Mouse (Mus musculus): ENCODE data around the gene Negr1. TPM values are rescaled to one million over a fixed set of nuclear protein-coding genes. Genes with fewer than 3 reads are reported as not detected.

Negr1 gene
- polyA plus RNA-seq, 1 experiment from 2014 or later, result 1.3 TPM

DNA sequence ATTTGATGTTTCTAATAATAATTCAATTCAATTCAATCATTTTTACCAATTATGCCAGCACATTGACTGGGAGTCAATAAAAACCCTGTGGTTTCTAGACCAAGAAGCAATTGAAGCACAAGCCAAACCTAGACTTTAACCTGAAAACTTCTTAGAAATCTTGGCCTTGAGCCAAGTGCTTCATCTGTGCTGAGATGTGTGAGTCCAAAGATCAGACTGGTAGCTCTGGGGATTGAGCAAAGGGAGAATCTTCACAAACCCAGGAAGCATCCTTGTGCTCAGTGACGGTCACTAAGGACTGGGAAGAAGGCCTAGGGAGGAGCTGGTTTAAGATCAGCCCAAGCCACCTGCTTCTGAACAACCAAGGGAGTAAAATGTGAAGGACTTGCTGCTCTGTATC, 322.3 kb downstream of the Negr1 start:
- Histone ChIP-seq H3K27ac (no peak overlapping the region), H3K4me3 (no peak overlapping the region), H3K4me2 (no peak overlapping the region), H3K9ac (no peak overlapping the region), H3K36me3 (no peaks in the 10 kb centered on the region), H3K4me1 (replicated peaks) (no peaks in the 10 kb centered on the region), H3K9me3 (replicated peaks) (no peaks in the 10 kb centered on the region), H3K27me3 (no peaks in the 10 kb centered on the region)
- 90% methylated on average over 1 of the region's 1 CpGs for WGBS
- ATAC-seq (replicated peaks; ENCODE audit: insufficient number of reproducible peaks, insufficient read depth, low FRiP score, low read depth), result no peak

DNA sequence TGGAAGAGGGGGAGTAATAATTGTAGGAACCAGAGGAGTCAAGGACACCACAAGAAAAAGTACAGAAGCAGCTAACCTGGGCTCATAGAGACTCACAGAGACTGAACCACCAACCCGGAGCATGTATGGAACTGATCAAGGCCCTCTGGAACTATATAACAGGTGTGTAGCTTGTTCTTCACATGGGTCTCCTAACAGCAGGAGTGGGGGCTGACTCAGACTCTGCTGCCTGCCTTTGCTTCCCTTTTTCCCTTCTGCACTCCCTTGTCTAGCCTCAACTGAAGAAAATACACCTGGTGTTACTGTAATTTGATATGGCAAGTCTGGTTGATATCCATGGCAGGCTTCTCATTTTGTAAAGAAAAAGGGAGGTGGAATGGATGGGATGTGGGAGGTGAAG, 324.1 kb downstream of the Negr1 start:
- H3K9ac ChIP-seq, result no peak overlapping the region
- no peak overlapping the region for H3K4me2 ChIP-seq
- WGBS, result 83% methylated on average over 1 of the region's 1 CpGs
- no peak overlapping the region for H3K27ac ChIP-seq
- H3K9me3 ChIP-seq (replicated peaks), result no peaks in the 10 kb centered on the region
- no peaks in the 10 kb centered on the region for H3K4me1 ChIP-seq (replicated peaks)
- H3K36me3 ChIP-seq, result no peaks in the 10 kb centered on the region
- no peak overlapping the region for H3K4me3 ChIP-seq
- no peak for ATAC-seq (replicated peaks; ENCODE audit: insufficient number of reproducible peaks, insufficient read depth, low FRiP score, low read depth)
- no peaks in the 10 kb centered on the region for H3K27me3 ChIP-seq

DNA sequence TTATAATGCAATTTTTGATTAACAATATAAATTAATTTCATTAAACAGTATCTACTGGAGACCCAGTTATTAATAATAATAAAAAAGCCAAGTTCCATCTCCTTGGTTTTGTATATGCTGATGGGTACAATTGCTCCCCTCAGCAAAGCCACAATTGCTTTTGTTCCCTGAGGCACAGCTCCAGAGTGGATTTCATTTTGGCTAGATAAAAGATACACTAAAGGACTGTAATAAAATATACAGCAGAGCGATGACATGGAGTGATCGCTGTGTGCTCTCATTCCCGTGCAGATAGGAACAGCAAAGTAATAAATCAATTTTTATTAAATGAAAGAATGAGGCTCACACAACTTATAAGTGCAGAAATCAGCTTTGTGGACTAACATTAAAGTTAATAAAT, 325.3 kb downstream of the Negr1 start:
- Histone ChIP-seq H3K27ac (no peak overlapping the region), H3K4me1 (replicated peaks) (no peaks in the 10 kb centered on the region), H3K9ac (no peak overlapping the region), H3K27me3 (no peaks in the 10 kb centered on the region), H3K4me3 (no peak overlapping the region), H3K36me3 (no peaks in the 10 kb centered on the region), H3K4me2 (no peak overlapping the region), H3K9me3 (replicated peaks) (no peaks in the 10 kb centered on the region)
- ATAC-seq (replicated peaks; ENCODE audit: insufficient number of reproducible peaks, insufficient read depth, low FRiP score, low read depth), result no peak
- 74% methylated on average over 3 of the region's 3 CpGs for WGBS

- H3K9me3 ChIP-seq (replicated peaks), result no peaks in the 10 kb centered on the region
- H3K4me2 ChIP-seq, result no peak overlapping the region
- no peak for ATAC-seq (replicated peaks; ENCODE audit: insufficient number of reproducible peaks, insufficient read depth, low FRiP score, low read depth)
- WGBS, result 56% methylated on average over 4 of the region's 4 CpGs
- no peaks in the 10 kb centered on the region for H3K36me3 ChIP-seq
- 0 out of 2 replicates have a peak, but pooled peaks cover 3% of the 10 kb centered on the region for H3K4me1 ChIP-seq (replicated peaks)
- no peak overlapping the region for H3K4me3 ChIP-seq
- H3K9ac ChIP-seq, result no peak overlapping the region
- no peaks in the 10 kb centered on the region for H3K27me3 ChIP-seq
- H3K27ac ChIP-seq, result no peak overlapping the region
Observed at GRCm38 (mm10) chr3:156890986-156891385, 329.4 kb downstream of the Negr1 start.

DNA sequence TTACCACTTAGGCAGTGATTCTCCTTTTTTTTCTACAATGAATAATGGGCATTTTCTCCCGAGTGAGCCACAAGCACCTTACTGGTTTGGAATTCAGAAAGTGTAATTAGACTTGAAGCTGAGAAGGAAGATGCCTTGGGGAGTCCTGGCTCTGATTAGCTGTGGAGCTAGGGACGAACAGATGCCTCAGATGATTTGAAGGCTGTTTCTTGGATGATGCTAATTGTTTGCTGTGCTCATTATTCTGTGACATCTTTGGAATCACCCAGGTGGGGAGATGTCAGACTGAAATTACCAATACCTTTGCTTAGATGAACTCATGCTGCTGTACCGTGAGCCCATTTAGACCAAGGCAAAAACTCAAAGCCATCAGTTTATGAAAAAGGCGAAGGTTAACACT, 333.7 kb downstream of the Negr1 start:
- Histone ChIP-seq H3K9me3 (replicated peaks) (no peaks in the 10 kb centered on the region), H3K4me3 (no peak overlapping the region), H3K27me3 (no peaks in the 10 kb centered on the region), H3K4me2 (no peak overlapping the region), H3K9ac (no peak overlapping the region), H3K4me1 (replicated peaks) (0 out of 2 replicates have a peak, but pooled peaks cover 3% of the 10 kb centered on the region), H3K27ac (no peak overlapping the region), H3K36me3 (no peaks in the 10 kb centered on the region)
- ATAC-seq (replicated peaks; ENCODE audit: insufficient number of reproducible peaks, insufficient read depth, low FRiP score, low read depth), result no peak
- 31% methylated on average over 4 of the region's 4 CpGs for WGBS

GRCm38 (mm10) chr3:156896106-156896505, 334.5 kb downstream of the Negr1 start:
- H3K27ac ChIP-seq, result no peak overlapping the region
- 0 out of 2 replicates have a peak, but pooled peaks cover 3% of the 10 kb centered on the region for H3K4me1 ChIP-seq (replicated peaks)
- H3K27me3 ChIP-seq, result no peaks in the 10 kb centered on the region
- H3K36me3 ChIP-seq, result no peaks in the 10 kb centered on the region
- no peak for ATAC-seq (replicated peaks; ENCODE audit: insufficient number of reproducible peaks, insufficient read depth, low FRiP score, low read depth)
- H3K9ac ChIP-seq, result no peak overlapping the region
- no peak overlapping the region for H3K4me2 ChIP-seq
- no peak overlapping the region for H3K4me3 ChIP-seq
- WGBS, result 79% methylated on average over 4 of the region's 4 CpGs
- H3K9me3 ChIP-seq (replicated peaks), result no peaks in the 10 kb centered on the region

DNA sequence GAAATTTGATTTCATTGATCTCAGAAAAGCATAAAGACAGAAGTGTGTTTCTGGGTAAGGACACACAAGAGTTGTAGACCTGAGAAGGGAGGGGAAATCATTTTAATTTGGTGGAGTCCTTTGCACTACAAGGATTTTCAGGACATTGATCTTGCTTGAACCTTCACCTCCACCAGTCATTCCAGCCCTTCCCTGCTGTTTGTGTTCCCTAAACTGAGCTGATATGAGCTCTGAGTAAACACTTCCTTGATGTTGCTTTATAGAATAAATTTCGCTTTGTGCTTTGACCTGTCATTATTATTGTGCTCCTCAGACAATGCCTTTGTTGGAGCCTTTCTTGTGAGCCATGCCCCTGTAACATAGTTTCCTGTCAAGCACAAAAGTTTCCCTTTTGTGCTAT, 335.0 kb downstream of the Negr1 start:
- H3K9me3 ChIP-seq (replicated peaks), result no peaks in the 10 kb centered on the region
- H3K4me1 ChIP-seq (replicated peaks), result 0 out of 2 replicates have a peak, but pooled peaks cover 3% of the 10 kb centered on the region
- H3K4me2 ChIP-seq, result no peak overlapping the region
- no peaks in the 10 kb centered on the region for H3K36me3 ChIP-seq
- H3K4me3 ChIP-seq, result no peak overlapping the region
- no peak overlapping the region for H3K27ac ChIP-seq
- WGBS, result 63% methylated on average over 1 of the region's 1 CpGs
- no peak overlapping the region for H3K9ac ChIP-seq
- H3K27me3 ChIP-seq, result no peaks in the 10 kb centered on the region
- ATAC-seq (replicated peaks; ENCODE audit: insufficient number of reproducible peaks, insufficient read depth, low FRiP score, low read depth), result no peak

- Histone ChIP-seq H3K27ac (no peak overlapping the region), H3K4me3 (no peak overlapping the region), H3K4me1 (replicated peaks) (no peaks in the 10 kb centered on the region), H3K9me3 (replicated peaks) (no peaks in the 10 kb centered on the region), H3K36me3 (no peaks in the 10 kb centered on the region), H3K4me2 (no peak overlapping the region), H3K27me3 (no peaks in the 10 kb centered on the region), H3K9ac (no peak overlapping the region)
- 58% methylated on average over 3 of the region's 3 CpGs for WGBS
- no peak for ATAC-seq (replicated peaks; ENCODE audit: insufficient number of reproducible peaks, insufficient read depth, low FRiP score, low read depth)
Observed at GRCm38 (mm10) chr3:156901140-156901539, 339.5 kb downstream of the Negr1 start.

DNA sequence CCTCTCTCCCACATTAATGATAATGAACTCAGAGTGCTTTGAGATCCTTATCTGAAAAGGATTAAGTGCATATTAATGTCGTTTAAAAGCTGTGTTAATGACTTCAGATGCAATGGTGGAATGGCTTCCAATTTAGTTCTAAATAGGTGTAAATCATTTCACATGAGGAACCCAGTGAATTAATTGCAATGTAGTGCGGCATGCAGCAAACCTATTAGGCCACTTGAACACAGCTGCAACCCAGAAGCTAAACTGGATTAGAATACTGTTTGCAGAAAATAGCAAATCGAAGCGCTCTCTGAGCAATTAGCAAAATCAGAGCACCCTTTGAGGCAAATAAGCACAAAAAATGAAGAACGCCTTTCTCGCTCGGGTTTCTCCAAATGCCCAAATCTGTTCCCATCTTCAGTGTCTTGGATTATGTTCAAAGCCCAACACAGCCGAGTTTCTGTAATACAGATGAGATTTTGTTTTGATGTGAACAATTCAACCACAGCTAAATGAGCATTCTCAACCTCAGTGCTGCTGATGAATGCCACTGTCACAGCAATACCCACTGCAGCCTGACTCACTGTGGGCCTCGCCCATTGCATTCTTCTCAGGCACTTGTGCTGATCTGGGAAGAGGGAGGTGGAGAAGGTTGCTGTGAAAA, 342.5 kb downstream of the Negr1 start:
- Histone ChIP-seq H3K27me3 (no peaks in the 10 kb centered on the region), H3K4me1 (replicated peaks) (no peaks in the 10 kb centered on the region), H3K9ac (no peak overlapping the region), H3K4me2 (no peak overlapping the region), H3K36me3 (no peaks in the 10 kb centered on the region), H3K27ac (no peak overlapping the region), H3K9me3 (replicated peaks) (no peaks in the 10 kb centered on the region), H3K4me3 (no peak overlapping the region)
- ATAC-seq (replicated peaks; ENCODE audit: insufficient number of reproducible peaks, insufficient read depth, low FRiP score, low read depth), result no peak
- WGBS, result 84% methylated on average over 9 of the region's 9 CpGs

- Histone ChIP-seq H3K9me3 (replicated peaks) (no peaks in the 10 kb centered on the region), H3K9ac (no peak overlapping the region), H3K27ac (no peak overlapping the region), H3K27me3 (no peaks in the 10 kb centered on the region), H3K4me1 (replicated peaks) (no peaks in the 10 kb centered on the region), H3K4me2 (no peak overlapping the region), H3K4me3 (no peak overlapping the region), H3K36me3 (no peaks in the 10 kb centered on the region)
- no peak for ATAC-seq (replicated peaks; ENCODE audit: insufficient number of reproducible peaks, insufficient read depth, low FRiP score, low read depth)
- 73% methylated on average over 3 of the region's 3 CpGs for WGBS
Observed at GRCm38 (mm10) chr3:156912816-156913215, 351.2 kb downstream of the Negr1 start.

- Histone ChIP-seq H3K27me3 (no peaks in the 10 kb centered on the region), H3K9ac (no peak overlapping the region), H3K4me2 (no peak overlapping the region), H3K4me3 (no peak overlapping the region), H3K27ac (no peak overlapping the region), H3K4me1 (replicated peaks) (no peaks in the 10 kb centered on the region), H3K36me3 (no peaks in the 10 kb centered on the region), H3K9me3 (replicated peaks) (no peaks in the 10 kb centered on the region)
- ATAC-seq (replicated peaks; ENCODE audit: insufficient number of reproducible peaks, insufficient read depth, low FRiP score, low read depth), result no peak
Observed at GRCm38 (mm10) chr3:156921369-156921768, 359.8 kb downstream of the Negr1 start.

DNA sequence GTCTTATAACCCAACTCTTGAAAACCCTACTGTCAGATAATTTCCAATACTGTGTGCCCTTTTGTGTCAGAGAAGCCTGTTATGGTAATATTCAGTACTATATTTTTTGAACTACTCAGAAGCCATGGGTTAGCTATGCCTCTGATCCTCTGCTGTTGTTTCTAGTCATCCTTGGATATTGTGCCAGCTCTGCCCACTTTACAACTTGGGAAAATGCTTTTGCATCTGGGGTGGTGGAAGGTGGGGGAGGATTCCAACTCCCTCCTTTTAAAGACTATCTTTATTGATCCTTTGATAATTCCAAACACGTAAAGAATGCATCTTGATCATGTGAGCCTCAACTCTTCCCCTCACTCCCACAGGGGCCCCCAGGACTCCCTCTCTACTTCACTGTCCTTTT, 361.6 kb downstream of the Negr1 start:
- 76% methylated on average over 1 of the region's 1 CpGs for WGBS
- Histone ChIP-seq H3K27me3 (no peaks in the 10 kb centered on the region), H3K27ac (no peak overlapping the region), H3K9me3 (replicated peaks) (no peaks in the 10 kb centered on the region), H3K36me3 (no peaks in the 10 kb centered on the region), H3K4me1 (replicated peaks) (no peaks in the 10 kb centered on the region), H3K4me3 (no peak overlapping the region), H3K9ac (no peak overlapping the region), H3K4me2 (no peak overlapping the region)
- no peak for ATAC-seq (replicated peaks; ENCODE audit: insufficient number of reproducible peaks, insufficient read depth, low FRiP score, low read depth)

Data from heart, embryonic 15.5 days (tissue).